Mouse (Mus musculus) neural tube, embryonic 12.5 days (tissue): ENCODE data around the gene Zfp61. TPM values are rescaled to one million over a fixed set of nuclear protein-coding genes. Genes with fewer than 3 reads are reported as not detected.

Experiments
- ATAC-seq: fragments of 200-750 bp; cut with Nextera tagmentation; 2 replicates; pipeline ENCODE4 v1.8.0; 2017; ENCODE audit warnings: low read depth, mild to moderate bottlenecking, moderate TSS enrichment, moderate library complexity; ENCODE audit not compliant: low FRiP score
- H3K27ac ChIP-seq: fragments of 300-500 bp; sonication (generic); 2 replicates; pipeline ENCODE4 v1.5.1; 2016
- H3K27me3 ChIP-seq: fragments of 300-500 bp; sonication (generic); replicated peaks from 2 replicates; pipeline ENCODE4 v1.6.1; 2016; ENCODE audit warnings: mild to moderate bottlenecking
- H3K36me3 ChIP-seq: fragments of 300-500 bp; sonication (generic); 2 replicates; pipeline ENCODE4 v1.6.1; 2016; ENCODE audit warnings: mild to moderate bottlenecking
- H3K4me1 ChIP-seq: fragments of 300-500 bp; sonication (generic); 2 replicates; pipeline ENCODE4 v1.6.1; 2016
- H3K4me2 ChIP-seq: fragments of 300-500 bp; sonication (generic); replicated peaks from 2 replicates; pipeline ENCODE4 v1.6.1; 2016; ENCODE audit warnings: mild to moderate bottlenecking
- H3K4me3 ChIP-seq: fragments of 300-500 bp; sonication (generic); 2 replicates; pipeline ENCODE4 v1.5.1; 2016
- H3K9ac ChIP-seq: fragments of 300-500 bp; sonication (generic); 2 replicates; pipeline ENCODE4 v1.6.1; 2016; ENCODE audit warnings: mild to moderate bottlenecking
- H3K9me3 ChIP-seq: fragments of 300-500 bp; sonication (generic); 2 replicates; pipeline ENCODE4 v1.6.1; 2016; ENCODE audit warnings: mild to moderate bottlenecking
- WGBS: fragments of 180-500 bp; shearing (Covaris S2); methylation state at CpG from one replicate; pipeline ENCODE4 v1.1.7; 2016; 5-methylcytosine and 5-hydroxymethylcytosine counted together
- polyA plus RNA-seq: library from polyadenylated mRNA; unstranded; fragments of >200 nt; fragmentation: Nextera tagmentation; extraction: Ambion mirVana; gene quantifications from 2 replicates; pipeline ENCODE4 v1.2.1, GENCODE M21; 2016

The Zfp61 gene
- polyA plus RNA-seq, 1 experiment from 2014 or later, result 43.7 TPM

- Histone ChIP-seq H3K9me3 (no peaks in the 10 kb centered on the region), H3K4me1 (peaks cover 4% of the 10 kb centered on the region; the same call in 1 of the 2 replicates), H3K27ac (no peak within 1 kb of the TSS), H3K36me3 (peaks cover 19% of the 10 kb centered on the region), H3K9ac (peak within 1 kb of the TSS; percentile 69), H3K4me2 (peak within 1 kb of the TSS; percentile 75), H3K27me3 (no peaks in the 10 kb centered on the region), H3K4me3 (peak within 1 kb of the TSS; percentile 60)
- WGBS, result under 1% methylated on average over 12 of the region's 12 CpGs
- peak; percentile 89 for ATAC-seq
These were observed 30.8 kb downstream of the Zfp61 start, which contains the start of gene Zfp93 for GRCm38 (mm10) chr7:24270288-24270672. Gene Zfp93 (plus strand): TSS chr7:24270420.

GRCm38 (mm10) chr7:24269667-24270287 is 31.3 kb downstream of the Zfp61 start:
- peak overlapping the region; percentile 60 for H3K4me3 ChIP-seq
- 38% methylated on average over 7 of the region's 7 CpGs for WGBS
- H3K4me1 ChIP-seq, result peaks cover 4% of the 10 kb centered on the region; the same call in 1 of the 2 replicates
- ATAC-seq, result peak; percentile 74
- no peaks in the 10 kb centered on the region for H3K27me3 ChIP-seq
- H3K9me3 ChIP-seq, result no peaks in the 10 kb centered on the region
- H3K27ac ChIP-seq, result no peak overlapping the region
- peak overlapping the region; percentile 75 for H3K4me2 ChIP-seq
- peaks cover 14% of the 10 kb centered on the region for H3K36me3 ChIP-seq
- H3K9ac ChIP-seq, result peak overlapping the region; percentile 69

GRCm38 (mm10) chr7:24269256-24269655 is 31.8 kb downstream of the Zfp61 start:
- no peak overlapping the region for H3K27ac ChIP-seq
- no peak overlapping the region for H3K9ac ChIP-seq
- H3K4me2 ChIP-seq, result 0 out of 2 replicates have a peak overlapping the region, but pooled peaks have one; percentile 75
- 84% methylated on average over 3 of the region's 3 CpGs for WGBS
- H3K4me1 ChIP-seq, result peaks cover 4% of the 10 kb centered on the region; the same call in 1 of the 2 replicates
- peaks cover 8% of the 10 kb centered on the region for H3K36me3 ChIP-seq
- H3K9me3 ChIP-seq, result no peaks in the 10 kb centered on the region
- no peaks in the 10 kb centered on the region for H3K27me3 ChIP-seq
- no peak overlapping the region for H3K4me3 ChIP-seq
- ATAC-seq, result peak; percentile 6; the same call in 1 of the 2 replicates

GRCm38 (mm10) chr7:24268176-24269155 is 32.6 kb downstream of the Zfp61 start:
- Histone ChIP-seq H3K4me2 (no peak overlapping the region), H3K36me3 (peaks cover 1% of the 10 kb centered on the region; the same call in 1 of the 2 replicates), H3K9ac (no peak overlapping the region), H3K27ac (no peak overlapping the region), H3K27me3 (no peaks in the 10 kb centered on the region), H3K4me1 (peaks cover 4% of the 10 kb centered on the region; the same call in 1 of the 2 replicates), H3K9me3 (no peaks in the 10 kb centered on the region), H3K4me3 (no peak overlapping the region)
- WGBS, result 72% methylated on average over 24 of the region's 24 CpGs
- ATAC-seq, result no peak

- no peak overlapping the region for H3K27ac ChIP-seq
- H3K9ac ChIP-seq, result no peak overlapping the region
- no peak for ATAC-seq
- H3K9me3 ChIP-seq, result no peaks in the 10 kb centered on the region
- H3K4me3 ChIP-seq, result no peak overlapping the region
- 89% methylated on average over 4 of the region's 4 CpGs for WGBS
- no peak overlapping the region for H3K4me2 ChIP-seq
- H3K36me3 ChIP-seq, result peaks cover 24% of the 10 kb centered on the region
- 0 out of 2 replicates have a peak, but pooled peaks cover under 1% of the 10 kb centered on the region for H3K4me1 ChIP-seq
- no peaks in the 10 kb centered on the region for H3K27me3 ChIP-seq
These were observed 41.1 kb downstream of the Zfp61 start for GRCm38 (mm10) chr7:24260000-24260312.

- H3K9ac ChIP-seq, result no peak overlapping the region
- H3K4me3 ChIP-seq, result no peak overlapping the region
- ATAC-seq, result no peak
- 0 out of 2 replicates have a peak, but pooled peaks cover 4% of the 10 kb centered on the region for H3K4me1 ChIP-seq
- peaks cover 24% of the 10 kb centered on the region for H3K36me3 ChIP-seq
- H3K9me3 ChIP-seq, result no peaks in the 10 kb centered on the region
- WGBS, result 91% methylated on average over 13 of the region's 13 CpGs
- H3K4me2 ChIP-seq, result no peak overlapping the region
- H3K27me3 ChIP-seq, result no peaks in the 10 kb centered on the region
- H3K27ac ChIP-seq, result no peak overlapping the region
These were observed 41.6 kb downstream of the Zfp61 start for GRCm38 (mm10) chr7:24259306-24259999.

- ATAC-seq, result peak; percentile 89
- H3K27ac ChIP-seq, result no peak within 1 kb of the TSS
- 0 out of 2 replicates have a peak, but pooled peaks cover 4% of the 10 kb centered on the region for H3K4me1 ChIP-seq
- peak within 1 kb of the TSS; percentile 66 for H3K4me2 ChIP-seq
- H3K36me3 ChIP-seq, result peaks cover 5% of the 10 kb centered on the region
- H3K27me3 ChIP-seq, result no peaks in the 10 kb centered on the region
- no peaks in the 10 kb centered on the region for H3K9me3 ChIP-seq
- peak within 1 kb of the TSS; percentile 49 for H3K9ac ChIP-seq
- H3K4me3 ChIP-seq, result peak within 1 kb of the TSS; percentile 45
- WGBS, result 22% methylated on average over 21 of the region's 21 CpGs
These were observed 46.2 kb downstream of the Zfp61 start, which contains the start of gene Zfp108 for GRCm38 (mm10) chr7:24254633-24255474. Gene Zfp108 (plus strand): TSS chr7:24254794.

- Histone ChIP-seq H3K9ac (no peak overlapping the region), H3K9me3 (no peaks in the 10 kb centered on the region), H3K27me3 (no peaks in the 10 kb centered on the region), H3K4me1 (0 out of 2 replicates have a peak, but pooled peaks cover 4% of the 10 kb centered on the region), H3K4me2 (peak overlapping the region; percentile 66), H3K36me3 (no peaks in the 10 kb centered on the region), H3K4me3 (no peak overlapping the region; the same call in 1 of the 2 replicates), H3K27ac (no peak overlapping the region)
- WGBS, result 55% methylated on average over 9 of the region's 9 CpGs
- ATAC-seq, result peak; percentile 66
These were observed 47.0 kb downstream of the Zfp61 start for GRCm38 (mm10) chr7:24253779-24254615.
